Mouse (Mus musculus): ENCODE measurements around the gene 3110021N24Rik. TPM values are rescaled to one million over a fixed set of nuclear protein-coding genes. Genes with fewer than 3 reads are reported as not detected.

The 3110021N24Rik gene
- polyA plus RNA-seq, 1 experiment from 2014 or later, result 0.33 TPM

DNA sequence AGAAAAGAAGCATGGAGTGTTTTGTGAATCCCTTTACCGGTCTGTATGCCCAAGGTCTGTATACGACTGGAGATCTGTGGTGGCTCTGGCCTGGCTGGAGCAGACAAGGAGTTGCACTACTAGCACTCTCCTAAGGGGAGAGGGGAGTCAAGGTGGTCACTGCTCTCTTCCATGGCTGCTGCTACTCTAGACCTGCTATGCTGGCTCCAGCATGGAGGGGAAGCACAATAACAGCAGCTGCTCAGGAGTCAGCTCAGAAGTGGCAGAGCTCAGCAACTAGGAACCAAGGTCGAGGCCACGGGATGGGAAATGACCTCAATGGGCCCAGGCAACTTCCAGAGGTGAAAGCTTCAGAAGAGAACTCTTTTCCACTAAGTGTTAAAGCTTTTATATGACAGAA, 91.7 kb downstream of the 3110021N24Rik start:
- Histone ChIP-seq H3K4me2 (no peak overlapping the region), H3K4me1 (no peaks in the 10 kb centered on the region), H3K9ac (no peak overlapping the region), H3K9me3 (replicated peaks) (no peaks in the 10 kb centered on the region), H3K27ac (no peak overlapping the region), H3K36me3 (peaks cover 6% of the 10 kb centered on the region), H3K4me3 (no peak overlapping the region), H3K27me3 (replicated peaks) (no peaks in the 10 kb centered on the region)
- WGBS (ENCODE audit: insufficient replicate concordance), result 62% methylated on average over 4 of the region's 4 CpGs
- no peak for ATAC-seq

DNA sequence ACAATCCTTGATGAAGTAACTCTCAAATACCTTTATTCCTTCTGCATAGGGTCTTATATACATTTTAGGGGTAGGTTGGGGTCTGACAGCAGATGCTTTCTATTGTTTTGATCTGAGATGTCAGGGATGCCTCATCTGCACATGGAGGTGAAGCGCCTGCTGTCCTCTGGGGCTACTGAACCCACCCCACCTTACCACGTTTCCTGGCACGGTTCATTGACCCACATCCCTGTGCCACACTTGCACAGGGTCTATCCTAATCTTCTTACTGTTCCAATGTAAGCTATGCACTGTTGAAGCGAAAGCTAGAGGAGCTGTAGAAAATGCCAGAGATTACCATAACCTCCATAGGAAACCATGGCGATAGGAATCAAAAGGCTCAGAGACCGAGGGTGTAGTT, 92.1 kb downstream of the 3110021N24Rik start:
- Histone ChIP-seq H3K9ac (no peak overlapping the region), H3K4me2 (no peak overlapping the region), H3K36me3 (peaks cover 6% of the 10 kb centered on the region), H3K9me3 (replicated peaks) (no peaks in the 10 kb centered on the region), H3K4me1 (no peaks in the 10 kb centered on the region), H3K27me3 (replicated peaks) (no peaks in the 10 kb centered on the region), H3K27ac (no peak overlapping the region), H3K4me3 (no peak overlapping the region)
- no peak for ATAC-seq
- WGBS (ENCODE audit: insufficient replicate concordance), result 64% methylated on average over 6 of the region's 6 CpGs

DNA sequence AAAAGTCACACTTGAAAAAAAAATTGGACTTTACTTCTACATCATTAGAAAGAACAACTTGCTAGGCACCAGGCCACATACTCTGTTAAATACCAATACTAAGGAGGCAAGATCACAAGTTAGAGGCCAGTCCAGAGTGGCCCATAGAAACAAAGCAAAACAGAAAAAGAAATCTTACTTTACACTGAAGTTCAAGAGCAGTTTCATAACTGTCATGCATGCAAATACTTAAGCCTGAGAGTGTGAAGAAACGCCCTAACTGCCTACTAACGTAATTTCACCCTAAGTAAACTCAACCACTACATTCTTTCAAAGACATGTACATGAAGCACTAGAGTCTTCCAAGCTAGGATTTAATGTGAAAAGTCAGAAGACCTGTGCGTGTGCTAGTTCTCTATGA, 106.2 kb downstream of the 3110021N24Rik start:
- H3K4me1 ChIP-seq, result 0 out of 2 replicates have a peak, but pooled peaks cover under 1% of the 10 kb centered on the region
- ATAC-seq, result no peak
- no peak overlapping the region for H3K4me3 ChIP-seq
- H3K27me3 ChIP-seq (replicated peaks), result no peaks in the 10 kb centered on the region
- no peak overlapping the region for H3K4me2 ChIP-seq
- H3K9me3 ChIP-seq (replicated peaks), result no peaks in the 10 kb centered on the region
- H3K27ac ChIP-seq, result no peak overlapping the region
- no peak overlapping the region for H3K9ac ChIP-seq
- peaks cover 88% of the 10 kb centered on the region for H3K36me3 ChIP-seq
- WGBS (ENCODE audit: insufficient replicate concordance), result 91% methylated on average over 3 of the region's 3 CpGs

DNA sequence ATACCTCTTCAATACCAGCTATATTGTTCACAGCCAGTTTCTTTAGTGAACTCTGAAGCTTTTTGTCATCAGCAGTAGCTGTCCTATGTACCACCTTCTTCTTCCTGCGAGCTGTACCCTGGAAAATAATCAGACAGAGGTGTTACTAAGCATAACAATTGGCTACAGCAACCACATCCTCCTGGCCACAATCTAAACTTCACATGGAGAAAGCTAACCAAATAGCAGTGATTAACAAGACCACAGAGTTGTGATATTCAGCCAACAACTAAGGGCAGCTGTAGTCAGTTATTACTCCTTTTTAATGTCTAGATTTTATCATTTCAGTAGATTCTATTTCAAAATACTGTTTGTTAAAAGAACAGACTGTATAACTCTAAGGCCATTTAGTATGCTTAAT, 106.6 kb downstream of the 3110021N24Rik start:
- no peak overlapping the region for H3K4me3 ChIP-seq
- H3K9me3 ChIP-seq (replicated peaks), result no peaks in the 10 kb centered on the region
- H3K9ac ChIP-seq, result no peak overlapping the region
- H3K36me3 ChIP-seq, result peaks cover 84% of the 10 kb centered on the region
- 79% methylated on average over 1 of the region's 1 CpGs for WGBS (ENCODE audit: insufficient replicate concordance)
- no peak overlapping the region for H3K4me2 ChIP-seq
- ATAC-seq, result no peak
- no peaks in the 10 kb centered on the region for H3K27me3 ChIP-seq (replicated peaks)
- no peak overlapping the region for H3K27ac ChIP-seq
- H3K4me1 ChIP-seq, result peaks cover 4% of the 10 kb centered on the region

DNA sequence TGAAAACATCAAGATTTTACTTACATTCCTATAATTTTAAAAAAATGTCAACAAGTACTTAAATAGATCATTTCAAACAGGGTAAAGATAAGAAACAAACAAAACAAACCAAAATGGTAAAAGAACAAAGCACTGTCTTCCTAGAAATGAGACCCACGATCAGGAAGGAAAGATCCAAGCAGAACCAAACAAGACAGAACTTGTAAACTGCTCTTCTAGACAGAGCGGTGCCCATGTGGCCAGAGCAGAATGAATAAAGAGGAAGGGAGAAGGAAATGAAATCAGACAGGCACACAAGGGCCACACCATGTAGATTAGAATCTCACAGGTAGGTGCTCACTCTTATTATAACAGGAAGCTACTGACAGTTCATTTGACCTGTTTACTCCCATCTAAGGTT, 107.2 kb downstream of the 3110021N24Rik start:
- ATAC-seq, result no peak
- 88% methylated on average over 2 of the region's 2 CpGs for WGBS (ENCODE audit: insufficient replicate concordance)
- Histone ChIP-seq H3K4me3 (no peak overlapping the region), H3K4me1 (peaks cover 8% of the 10 kb centered on the region), H3K27ac (no peak overlapping the region), H3K9me3 (replicated peaks) (no peaks in the 10 kb centered on the region), H3K4me2 (no peak overlapping the region), H3K36me3 (peaks cover 80% of the 10 kb centered on the region), H3K27me3 (replicated peaks) (no peaks in the 10 kb centered on the region), H3K9ac (no peak overlapping the region)

DNA sequence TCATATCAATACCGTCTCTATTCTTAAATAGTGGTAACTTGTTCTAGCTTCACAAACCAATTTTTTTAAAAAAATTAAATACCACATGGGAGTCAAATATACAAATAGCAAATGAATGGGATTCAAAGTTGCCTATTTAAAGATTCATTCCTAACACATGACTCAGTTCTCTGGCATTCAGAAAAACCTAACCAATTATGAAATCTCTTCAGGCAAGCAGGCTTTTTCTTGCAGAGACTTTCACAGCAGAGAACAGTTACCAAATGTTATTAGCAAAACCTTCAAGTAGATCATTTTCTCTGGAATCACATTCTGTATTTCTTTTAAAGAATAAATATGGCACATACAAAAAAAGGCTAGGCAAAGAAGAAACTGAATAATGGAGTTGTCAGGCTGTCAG, 111.2 kb downstream of the 3110021N24Rik start:
- H3K27ac ChIP-seq, result no peak overlapping the region
- no peaks in the 10 kb centered on the region for H3K9me3 ChIP-seq (replicated peaks)
- H3K36me3 ChIP-seq, result peaks cover 43% of the 10 kb centered on the region
- H3K9ac ChIP-seq, result no peak overlapping the region
- no peak overlapping the region for H3K4me2 ChIP-seq
- no peak overlapping the region for H3K4me3 ChIP-seq
- peaks cover 28% of the 10 kb centered on the region for H3K4me1 ChIP-seq
- WGBS (ENCODE audit: insufficient replicate concordance), result 92% methylated on average over 1 of the region's 1 CpGs
- H3K27me3 ChIP-seq (replicated peaks), result no peaks in the 10 kb centered on the region
- ATAC-seq, result no peak

Other genes with a start within 250 kb of the 3110021N24Rik start
- 62.4 and 65.8 TPM in 2 replicates for gene Prpf38a, start 140.3 kb upstream of the 3110021N24Rik start, polyA plus RNA-seq (2016; fragmentation: Nextera tagmentation; extraction: Ambion mirVana)
- 27.9 and 29.0 TPM in 2 replicates for gene Orc1, start 140.2 kb upstream of the 3110021N24Rik start, polyA plus RNA-seq (2016; fragmentation: Nextera tagmentation; extraction: Ambion mirVana)
- gene Cc2d1b, start 99.7 kb upstream of the 3110021N24Rik start, polyA plus RNA-seq (2016; fragmentation: Nextera tagmentation; extraction: Ambion mirVana), result 18.9 and 20.2 TPM in 2 replicates
- 0.89 and 0.91 TPM in 2 replicates for gene Zfyve9, start 61.1 kb downstream of the 3110021N24Rik start, polyA plus RNA-seq (2016; fragmentation: Nextera tagmentation; extraction: Ambion mirVana)
- 67.0 and 73.8 TPM in 2 replicates for gene Btf3l4, start 114.0 kb downstream of the 3110021N24Rik start, polyA plus RNA-seq (2016; fragmentation: Nextera tagmentation; extraction: Ambion mirVana)
- 33.6 and 35.9 TPM in 2 replicates for gene Txndc12, start 115.0 kb downstream of the 3110021N24Rik start, polyA plus RNA-seq (2016; fragmentation: Nextera tagmentation; extraction: Ambion mirVana)
- gene Kti12, start 128.1 kb downstream of the 3110021N24Rik start, polyA plus RNA-seq (2016; fragmentation: Nextera tagmentation; extraction: Ambion mirVana), result 71.6 and 74.7 TPM in 2 replicates
- gene A730015C16Rik, start 129.0 kb downstream of the 3110021N24Rik start, polyA plus RNA-seq (2016; fragmentation: Nextera tagmentation; extraction: Ambion mirVana), result 0.42 and 0.59 TPM in 2 replicates
- gene Rab3b, start 159.4 kb downstream of the 3110021N24Rik start, polyA plus RNA-seq (2016; fragmentation: Nextera tagmentation; extraction: Ambion mirVana), result 3.5 and 4.0 TPM in 2 replicates

Data from liver, embryonic 12.5 days (tissue).